Mouse (Mus musculus) right cerebral cortex, postnatal 10 days (tissue): ENCODE data around the gene Tmem40.
A peak's percentile ranks its signal among the peaks of the same experiment; 100 is the strongest.

Experiments
- DNase-seq, 2 experiments: peaks; one replicate each; pipeline ENCODE4 v3.0.0; 2021; ENCODE audit warnings: low spot score in 2 of 2

The Tmem40 gene

GRCm38 (mm10) chr6:115701302-115701701 lies 60.9 kb downstream of the Tmem40 start:
- DNase-seq = no peak

DNA sequence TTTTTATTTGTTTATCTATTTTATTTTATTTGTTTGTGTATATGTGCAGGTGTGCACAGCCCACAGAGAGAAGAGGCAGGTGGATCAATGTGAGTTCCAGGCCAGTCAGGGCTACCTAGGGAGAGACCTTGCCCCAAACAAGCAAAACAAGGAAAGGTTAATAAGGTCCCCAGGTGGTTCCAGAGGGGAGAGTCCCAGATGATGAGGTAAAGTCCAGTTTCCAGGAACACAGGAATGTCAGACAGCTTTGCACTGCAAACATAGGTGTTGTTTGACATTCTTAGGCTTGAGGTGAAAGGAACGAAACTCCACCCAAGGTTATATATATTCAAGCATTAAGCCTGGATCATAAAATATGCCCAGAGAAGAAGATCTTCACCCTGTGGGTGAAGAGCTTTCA lies 61.4 kb downstream of the Tmem40 start:
- no peak for DNase-seq

GRCm38 (mm10) chr6:115698699-115699098 lies 63.5 kb downstream of the Tmem40 start:
- no peak for DNase-seq

GRCm38 (mm10) chr6:115697739-115698558 lies 64.3 kb downstream of the Tmem40 start:
- peak; percentile 36 to 39 for DNase-seq

DNA sequence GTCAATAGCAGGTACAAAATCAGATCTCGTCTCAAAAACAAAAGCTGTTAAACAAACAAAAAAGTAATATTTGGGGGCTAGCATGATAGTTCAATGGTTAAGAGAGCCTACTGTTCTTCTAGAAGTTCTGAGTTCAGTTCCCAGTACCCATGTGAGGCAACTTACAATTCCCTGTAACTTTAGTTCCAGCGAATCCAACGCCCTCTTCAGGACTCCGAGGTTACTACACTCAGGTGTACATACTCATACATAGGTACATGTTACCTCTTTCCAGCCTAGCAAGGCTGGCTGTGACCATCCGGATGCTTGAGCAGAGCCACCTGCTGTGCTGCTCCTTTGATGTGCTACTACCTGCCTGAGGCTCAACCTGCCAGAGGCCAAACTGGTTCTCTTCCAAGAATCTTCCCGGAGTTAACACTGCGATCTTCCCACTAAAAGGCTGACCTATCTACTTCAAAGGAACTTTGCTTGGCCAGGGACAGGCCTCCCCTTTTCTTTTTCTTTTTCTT lies 65.4 kb downstream of the Tmem40 start:
- DNase-seq = no peak

- DNase-seq = no peak
Observed at GRCm38 (mm10) chr6:115695124-115695523, 67.1 kb downstream of the Tmem40 start.

DNA sequence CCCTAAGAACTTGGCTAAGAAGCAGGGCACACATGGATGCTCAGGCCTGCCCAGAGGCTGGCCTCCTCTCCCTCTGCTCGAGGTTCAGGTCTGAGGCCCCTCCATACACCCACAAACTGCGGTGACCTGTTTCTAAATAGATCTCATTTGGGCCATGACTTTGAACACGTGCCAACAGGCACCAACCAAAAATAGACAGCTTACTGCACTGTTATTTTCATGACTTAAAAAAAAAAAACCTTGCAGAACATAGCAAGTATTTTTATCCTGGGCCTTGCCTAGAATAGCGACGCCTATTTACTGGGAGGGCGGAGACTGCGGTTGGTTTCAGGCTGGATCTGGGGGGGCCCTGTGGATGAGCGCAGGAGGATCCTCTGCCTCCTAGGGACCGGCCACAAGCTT lies 67.8 kb downstream of the Tmem40 start:
- DNase-seq = peak; percentile 58 to 73

DNA sequence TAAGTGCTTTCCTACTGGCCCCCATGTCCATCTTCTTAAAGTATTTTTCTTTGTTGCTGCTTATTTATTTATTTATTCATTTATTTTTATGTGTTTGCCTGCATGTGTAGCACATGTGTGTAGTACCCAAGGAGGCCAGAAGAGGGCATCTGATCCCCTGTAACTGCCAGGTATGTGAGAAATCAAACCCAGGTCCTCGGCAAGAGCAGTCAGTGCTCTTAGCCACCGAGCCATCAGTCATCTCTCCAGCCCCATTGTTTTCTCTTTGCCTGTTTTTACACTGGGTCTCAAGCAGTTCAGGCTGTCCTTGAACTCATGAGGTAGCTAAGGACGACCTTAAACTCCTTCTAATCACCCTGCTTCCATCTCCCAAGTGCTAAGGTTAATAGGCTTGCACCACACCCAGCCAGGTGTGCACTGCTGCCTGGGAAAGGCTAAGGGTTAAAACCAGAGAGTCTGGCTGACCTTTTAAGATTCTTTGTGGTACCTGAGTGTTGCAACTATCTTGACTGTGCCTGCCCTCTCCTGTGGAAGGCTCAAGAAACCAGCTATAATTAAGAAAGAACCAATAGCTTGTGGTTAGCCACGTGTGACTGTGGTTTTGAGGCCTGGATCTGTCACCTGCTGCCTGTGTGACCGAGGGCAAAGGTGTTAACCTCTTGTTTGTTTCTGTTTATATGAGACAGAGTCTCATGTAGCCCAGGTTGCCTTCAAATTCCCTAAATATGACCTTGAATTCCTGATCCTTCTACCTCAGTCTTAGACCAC lies 69.1 kb downstream of the Tmem40 start:
- DNase-seq = peak in 1 of 2 experiments; percentile 31

GRCm38 (mm10) chr6:115692163-115692950 lies 69.9 kb downstream of the Tmem40 start:
- no peak for DNase-seq

DNA sequence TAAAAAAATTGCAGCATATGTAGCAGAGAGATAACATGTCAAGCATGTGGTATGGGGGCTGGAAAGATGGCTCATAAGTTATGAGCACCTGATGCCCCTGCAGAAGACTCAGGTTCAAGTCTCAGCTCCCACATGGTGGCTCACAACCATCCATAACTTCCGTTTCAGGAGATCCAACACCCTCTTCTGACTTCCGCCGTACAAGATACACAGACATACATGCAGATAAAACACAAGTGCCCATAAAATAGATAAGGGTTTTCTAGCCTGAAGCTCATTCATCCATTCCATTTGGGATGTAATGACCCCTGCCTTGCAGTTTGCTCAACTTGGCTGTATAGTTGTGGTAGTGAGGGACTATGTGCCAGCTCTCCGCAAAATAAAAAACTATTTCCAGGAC lies 72.1 kb downstream of the Tmem40 start:
- DNase-seq = no peak

GRCm38 (mm10) chr6:115688589-115688988 lies 73.6 kb downstream of the Tmem40 start:
- no peak for DNase-seq

GRCm38 (mm10) chr6:115687753-115688152 lies 74.5 kb downstream of the Tmem40 start:
- no peak for DNase-seq

GRCm38 (mm10) chr6:115684851-115685646 lies 77.2 kb downstream of the Tmem40 start:
- no peak for DNase-seq

GRCm38 (mm10) chr6:115684271-115684670 lies 77.9 kb downstream of the Tmem40 start:
- DNase-seq = no peak

DNA sequence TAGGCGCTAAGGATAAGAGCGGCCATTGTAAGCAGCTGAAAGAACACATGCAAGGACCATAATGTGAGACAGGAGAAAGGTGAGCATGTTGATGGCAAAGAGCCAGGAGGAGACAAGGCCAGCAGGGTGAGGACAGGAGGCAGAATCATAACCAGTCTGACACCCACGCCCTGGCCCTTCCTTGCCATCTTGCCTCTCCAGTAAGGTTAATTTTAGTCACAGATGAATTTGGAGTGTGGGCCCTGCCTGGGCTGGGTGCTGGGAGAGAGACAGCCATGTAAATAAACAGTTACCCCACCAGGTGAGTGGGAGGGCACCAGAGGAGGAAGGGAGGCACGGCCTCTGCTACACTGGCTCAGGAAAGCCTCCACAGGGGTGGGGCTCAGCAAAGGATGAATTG lies 81.1 kb downstream of the Tmem40 start:
- no peak for DNase-seq
